8 mouse cellular contexts compared by ENCODE assay signal in the genomic region with DNA sequence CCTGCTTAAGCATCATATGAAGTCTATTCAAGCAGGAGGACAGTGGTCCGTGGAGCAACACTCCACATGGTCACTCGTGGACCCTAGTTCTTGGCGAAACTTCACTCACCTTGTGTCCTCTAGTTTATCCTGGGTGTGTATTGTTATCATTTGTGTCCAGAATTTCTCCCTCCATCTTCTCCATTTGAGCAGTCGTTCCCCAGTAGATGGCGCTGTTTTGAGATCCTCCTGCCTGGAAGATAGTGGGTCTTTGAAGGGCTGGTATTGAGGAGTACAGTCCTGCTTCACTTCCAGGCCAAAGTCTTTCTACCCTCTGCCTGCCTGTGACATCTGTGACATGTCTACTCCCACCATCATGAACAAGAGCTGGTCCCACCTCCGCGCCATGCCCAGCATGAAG.
DNase-seq lines count a peak whose midpoint lies in the region; ATAC-seq lines count a peak whose summit lies in the region.

No protein-coding gene starts in this region.

- peak; percentile 38 for DNase-seq in kidney, adult 18-20 months
- peak; percentile 7 to 13 for DNase-seq in B cell, adult 2 months
- peak; percentile 40 for DNase-seq in ES-CJ7 (ENCODE audit: low read depth, low spot score)
- peak; percentile 65 for DNase-seq in embryonic facial prominence, embryonic 11.5 days (ENCODE audit: low spot score)
- peak; percentile 58 for DNase-seq in lung, postnatal 36 days
- DNase-seq in T-cell, adult 2 months (ENCODE audit: low spot score): no peak

- no peak overlapping the region for H3K9ac ChIP-seq in kidney, embryonic 14.5 days (ENCODE audit: low read depth, low read length)
- H3K9ac ChIP-seq in embryonic facial prominence, embryonic 11.5 days (replicated peaks; ENCODE audit: low read length): no peak overlapping the region

- H3K4me1 ChIP-seq in kidney, embryonic 14.5 days (ENCODE audit: control insufficient read depth, insufficient read depth, low read length): no peaks in the 10 kb centered on the region
- H3K4me1 ChIP-seq in embryonic facial prominence, embryonic 11.5 days (ENCODE audit: control insufficient read depth, insufficient read depth, low read length): no peaks in the 10 kb centered on the region

- no peaks in the 10 kb centered on the region for H3K36me3 ChIP-seq in kidney, embryonic 14.5 days (ENCODE audit: control insufficient read depth, insufficient read depth, low read length)
- H3K36me3 ChIP-seq in embryonic facial prominence, embryonic 11.5 days (replicated peaks; ENCODE audit: control insufficient read depth, insufficient read depth, low read depth, low read length): no peaks in the 10 kb centered on the region

- H3K27ac ChIP-seq in kidney, embryonic 14.5 days (ENCODE audit: low read depth, low read length): no peak overlapping the region
- H3K27ac ChIP-seq in embryonic facial prominence, embryonic 11.5 days (replicated peaks; ENCODE audit: low read depth, low read length): no peak overlapping the region

- H3K9me3 ChIP-seq in kidney, embryonic 14.5 days (ENCODE audit: control insufficient read depth, low read length): no peaks in the 10 kb centered on the region
- H3K9me3 ChIP-seq in embryonic facial prominence, embryonic 11.5 days (replicated peaks; ENCODE audit: control insufficient read depth, low read length): no peaks in the 10 kb centered on the region

- no peak overlapping the region for H3K4me3 ChIP-seq in kidney, embryonic 14.5 days (ENCODE audit: low read length)
- no peak overlapping the region for H3K4me3 ChIP-seq in embryonic facial prominence, embryonic 11.5 days (ENCODE audit: low read depth, low read length)

- no peak overlapping the region for H3K4me2 ChIP-seq in kidney, embryonic 14.5 days (replicated peaks; ENCODE audit: low read depth, low read length)
- no peak overlapping the region for H3K4me2 ChIP-seq in embryonic facial prominence, embryonic 11.5 days (ENCODE audit: low read depth, low read length)

- 60% methylated on average over 7 of the region's 7 CpGs for WGBS in kidney, embryonic 14.5 days
- 55% methylated on average over 7 of the region's 7 CpGs for WGBS in embryonic facial prominence, embryonic 11.5 days

- ATAC-seq in kidney, embryonic 14.5 days (ENCODE audit: low FRiP score, low TSS enrichment): no peak
- no peak for ATAC-seq in embryonic facial prominence, embryonic 11.5 days (replicated peaks; ENCODE audit: insufficient number of reproducible peaks, low FRiP score, low TSS enrichment, low read depth)
- ATAC-seq in activated CD4-positive, CD25-positive, alpha-beta regulatory T cell, adult 4 months: no peak

- no peaks in the 10 kb centered on the region for H3K27me3 ChIP-seq in kidney, embryonic 14.5 days (ENCODE audit: control insufficient read depth, insufficient read depth, low read length)
- H3K27me3 ChIP-seq in embryonic facial prominence, embryonic 11.5 days (ENCODE audit: control insufficient read depth, insufficient read depth, low read length): no peaks in the 10 kb centered on the region
